Mouse (Mus musculus) WW6 (cell line): ENCODE results near the gene Dock8.

Experiments
- DNase-seq: peaks from one replicate; pipeline ENCODE4 v3.0.0-alpha.2; 2013; ENCODE audit warnings: low read depth, low spot score

Gene Dock8

GRCm38 (mm10) chr19:25062188-25062856 lies 63.0 kb downstream of the Dock8 start:
- no peak for DNase-seq

- no peak for DNase-seq
These were observed 63.5 kb downstream of the Dock8 start for GRCm38 (mm10) chr19:25062857-25063240.

GRCm38 (mm10) chr19:25066229-25066628 lies 66.9 kb downstream of the Dock8 start:
- no peak for DNase-seq

- DNase-seq, result no peak
These were observed 69.2 kb downstream of the Dock8 start for GRCm38 (mm10) chr19:25068518-25068917.

- DNase-seq, result no peak
These were observed 73.2 kb downstream of the Dock8 start for GRCm38 (mm10) chr19:25072521-25072920.

- DNase-seq, result no peak
These were observed 75.4 kb downstream of the Dock8 start for GRCm38 (mm10) chr19:25074741-25075140.

- no peak for DNase-seq
These were observed 78.3 kb downstream of the Dock8 start for GRCm38 (mm10) chr19:25077636-25078035.

GRCm38 (mm10) chr19:25078130-25078529 lies 78.8 kb downstream of the Dock8 start:
- DNase-seq, result no peak

GRCm38 (mm10) chr19:25080166-25080565 lies 80.8 kb downstream of the Dock8 start:
- no peak for DNase-seq

- DNase-seq, result no peak
These were observed 83.5 kb downstream of the Dock8 start for GRCm38 (mm10) chr19:25082839-25083238.

GRCm38 (mm10) chr19:25087181-25087580 lies 87.8 kb downstream of the Dock8 start:
- no peak for DNase-seq

GRCm38 (mm10) chr19:25089746-25090145 lies 90.4 kb downstream of the Dock8 start:
- no peak for DNase-seq

- DNase-seq, result no peak
These were observed 95.8 kb downstream of the Dock8 start for GRCm38 (mm10) chr19:25095135-25095534.

GRCm38 (mm10) chr19:25096316-25096715 lies 97.0 kb downstream of the Dock8 start:
- DNase-seq, result no peak

GRCm38 (mm10) chr19:25096986-25097385 lies 97.7 kb downstream of the Dock8 start:
- no peak for DNase-seq

- no peak for DNase-seq
These were observed 98.2 kb downstream of the Dock8 start for GRCm38 (mm10) chr19:25097506-25097905.

- DNase-seq, result no peak
These were observed 98.6 kb downstream of the Dock8 start for GRCm38 (mm10) chr19:25097951-25098350.

GRCm38 (mm10) chr19:25098941-25099340 lies 99.6 kb downstream of the Dock8 start:
- DNase-seq, result no peak

- DNase-seq, result no peak
These were observed 106.3 kb downstream of the Dock8 start for GRCm38 (mm10) chr19:25105682-25106081.

GRCm38 (mm10) chr19:25106315-25106714 lies 107.0 kb downstream of the Dock8 start:
- DNase-seq, result no peak

GRCm38 (mm10) chr19:25107417-25107816 lies 108.1 kb downstream of the Dock8 start:
- DNase-seq, result no peak

- DNase-seq, result no peak
These were observed 112.4 kb downstream of the Dock8 start for GRCm38 (mm10) chr19:25111591-25112233.

- DNase-seq, result no peak
These were observed 117.6 kb downstream of the Dock8 start for GRCm38 (mm10) chr19:25116981-25117380.
